Mouse (Mus musculus) C2C12 (cell line): ENCODE measurements around the gene Fgf7. TPM values are rescaled to one million over a fixed set of nuclear protein-coding genes. Genes with fewer than 3 reads are reported as not detected.

ENCODE experiments used
- H3K27me3 ChIP-seq: one replicate; pipeline ENCODE4 v1.6.1; 2011; ENCODE audit not compliant: control insufficient read depth, insufficient read depth, insufficient read length
- H3K36me3 ChIP-seq: one replicate; pipeline ENCODE4 v1.6.1; 2011; ENCODE audit not compliant: control insufficient read depth, insufficient read depth
- H3K4me3 ChIP-seq: one replicate; pipeline ENCODE4 v1.5.1; 2011; ENCODE audit warnings: mild to moderate bottlenecking, control low read depth; ENCODE audit not compliant: poor library complexity, insufficient read depth, severe bottlenecking
- H3K79me2 ChIP-seq: one replicate; pipeline ENCODE4 v1.6.1; 2011; ENCODE audit not compliant: control insufficient read depth, insufficient read depth
- H3K79me3 ChIP-seq: one replicate; pipeline ENCODE4 v1.6.1; 2011; ENCODE audit warnings: low read depth, control low read depth
- H3ac ChIP-seq: one replicate; pipeline ENCODE3; 2011; ENCODE audit warnings: low read depth; ENCODE audit not compliant: control insufficient read depth, insufficient read length
- CEBPB ChIP-seq: IDR thresholded peaks from one replicate; pipeline ENCODE4 v1.6.1; 2011; ENCODE audit warnings: low read depth, mild to moderate bottlenecking, control low read depth, moderate library complexity
- CTCF ChIP-seq: IDR thresholded peaks from one replicate; pipeline ENCODE4 v1.5.1; 2011; ENCODE audit not compliant: control insufficient read depth, insufficient read depth, insufficient read length
- FOSL1 ChIP-seq: IDR thresholded peaks from one replicate; pipeline ENCODE4 v1.8.0; 2011; ENCODE audit warnings: mild to moderate bottlenecking, low read length; ENCODE audit not compliant: poor library complexity, insufficient read depth, severe bottlenecking
- MAX ChIP-seq: IDR thresholded peaks from one replicate; pipeline ENCODE4 v1.6.1; 2011; ENCODE audit warnings: mild to moderate bottlenecking, control low read depth
- MYOD1 ChIP-seq: IDR thresholded peaks from one replicate; pipeline ENCODE4 v1.6.1; 2011; ENCODE audit warnings: low read depth; ENCODE audit not compliant: control insufficient read depth, insufficient read length
- MYOG ChIP-seq: IDR thresholded peaks from one replicate; pipeline ENCODE4 v1.6.1; 2011; ENCODE audit not compliant: control insufficient read depth, insufficient read length; ENCODE audit errors: extremely low read depth
- USF1 ChIP-seq: IDR thresholded peaks from one replicate; pipeline ENCODE4 v1.6.1; 2011; ENCODE audit warnings: low read depth, mild to moderate bottlenecking, control low read depth, moderate library complexity
- polyA plus RNA-seq: library from polyadenylated mRNA; unstranded; fragments of >200 nt; fragmentation: generic; extraction: Trizol; gene quantifications from one replicate; pipeline ENCODE4 v1.2.1, GENCODE M21; 2012; ENCODE audit warnings: missing spikeins

Fgf7 gene
- polyA plus RNA-seq, 1 experiment: 2.6 TPM

- peaks cover 79% of the 10 kb centered on the region for H3K36me3 ChIP-seq
- no peaks in the 10 kb centered on the region for H3K27me3 ChIP-seq
- TF ChIP-seq CEBPB (no peak), MYOD1 (no peak), MAX (no peak), MYOG (no peak), FOSL1 (no peak), CTCF (no peak), USF1 (no peak)
- H3K79me2 ChIP-seq: peaks cover 100% of the 10 kb centered on the region
- H3ac ChIP-seq: no peak overlapping the region
- peaks cover 94% of the 10 kb centered on the region for H3K79me3 ChIP-seq
- no peak overlapping the region for H3K4me3 ChIP-seq
These were observed 5.0 kb downstream of the Fgf7 start for GRCm38 (mm10) chr2:126039414-126039891.

DNA sequence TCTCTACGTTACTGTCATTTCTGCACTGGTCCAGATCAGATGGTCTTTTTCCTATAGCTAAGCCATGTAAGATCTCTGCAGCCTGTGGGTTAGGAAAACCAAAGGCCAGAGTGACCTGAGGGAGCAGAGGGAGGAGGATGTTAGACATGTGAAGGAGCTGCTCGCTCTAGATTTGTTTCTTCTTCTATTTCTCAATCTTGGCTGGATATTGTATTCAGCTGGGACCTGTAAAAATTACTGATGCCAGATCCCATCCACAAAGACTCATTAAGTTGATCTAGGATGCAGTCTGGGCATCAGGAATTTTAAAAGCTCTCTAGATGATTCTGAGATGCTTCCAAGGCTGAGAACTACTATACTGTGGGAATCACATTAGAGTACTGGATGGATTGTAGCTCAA lies 6.2 kb downstream of the Fgf7 start:
- peaks cover 100% of the 10 kb centered on the region for H3K79me2 ChIP-seq
- H3ac ChIP-seq: no peak overlapping the region
- no peak overlapping the region for H3K4me3 ChIP-seq
- TF ChIP-seq MAX: no peak
- TF ChIP-seq USF1: no peak
- TF ChIP-seq CEBPB: no peak
- no peak for TF ChIP-seq MYOD1
- no peak for TF ChIP-seq FOSL1
- TF ChIP-seq CTCF: no peak
- no peak for TF ChIP-seq MYOG
- H3K36me3 ChIP-seq: peaks cover 84% of the 10 kb centered on the region
- H3K27me3 ChIP-seq: no peaks in the 10 kb centered on the region
- peaks cover 98% of the 10 kb centered on the region for H3K79me3 ChIP-seq

DNA sequence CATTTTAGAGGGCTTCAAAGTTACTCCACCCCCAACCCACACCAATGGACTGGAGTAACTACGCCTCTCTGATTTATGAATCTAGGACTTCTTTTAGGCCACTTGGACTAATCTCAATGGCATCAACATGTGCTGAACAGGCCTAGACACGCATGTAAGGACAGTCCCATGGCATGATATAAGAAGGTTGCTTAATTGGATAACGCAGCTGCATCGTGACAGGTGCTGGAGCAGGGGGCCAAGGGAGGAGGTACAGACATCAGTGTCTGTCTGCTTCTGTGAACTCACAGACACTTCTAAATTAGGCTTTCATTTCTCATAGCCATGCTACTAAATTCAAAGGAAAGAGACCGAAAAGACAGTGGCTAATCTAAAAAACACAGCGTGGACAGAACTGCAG lies 6.8 kb downstream of the Fgf7 start:
- Histone ChIP-seq H3K79me3 (peaks cover 97% of the 10 kb centered on the region), H3ac (no peak overlapping the region), H3K36me3 (peaks cover 85% of the 10 kb centered on the region), H3K27me3 (no peaks in the 10 kb centered on the region), H3K4me3 (no peak overlapping the region), H3K79me2 (peaks cover 100% of the 10 kb centered on the region)
- TF ChIP-seq CTCF (no peak), FOSL1 (no peak), MYOG (no peak), MAX (no peak), MYOD1 (no peak), CEBPB (no peak), USF1 (no peak)

- peaks cover 100% of the 10 kb centered on the region for H3K79me2 ChIP-seq
- peaks cover 85% of the 10 kb centered on the region for H3K36me3 ChIP-seq
- no peak overlapping the region for H3K4me3 ChIP-seq
- no peaks in the 10 kb centered on the region for H3K27me3 ChIP-seq
- peaks cover 95% of the 10 kb centered on the region for H3K79me3 ChIP-seq
- no peak overlapping the region for H3ac ChIP-seq
- TF ChIP-seq MAX (no peak), CEBPB (no peak), FOSL1 (no peak), MYOG (no peak), MYOD1 (no peak)
These were observed 8.2 kb downstream of the Fgf7 start for GRCm38 (mm10) chr2:126042674-126043073.

GRCm38 (mm10) chr2:126045621-126046020 lies 11.2 kb downstream of the Fgf7 start:
- Histone ChIP-seq H3K4me3 (no peak overlapping the region), H3K79me2 (peaks cover 99% of the 10 kb centered on the region), H3K27me3 (no peaks in the 10 kb centered on the region), H3K36me3 (peaks cover 81% of the 10 kb centered on the region), H3K79me3 (peaks cover 89% of the 10 kb centered on the region), H3ac (no peak overlapping the region)
- TF ChIP-seq CTCF (no peak), FOSL1 (no peak), CEBPB (no peak), USF1 (no peak), MYOD1 (no peak), MYOG (no peak), MAX (no peak)
